Mouse (Mus musculus) heart, adult 2 months (tissue): ENCODE results near the gene Csnk2a1.

Experiments
- EP300 ChIP-seq: fragments of 200-500 bp; IDR thresholded peaks from 2 replicates; pipeline ENCODE4 v1.6.1; 2011; ENCODE audit warnings: low read depth, low read length, control low read depth; ENCODE audit not compliant: insufficient read depth
- POLR2A ChIP-seq: fragments of 200-500 bp; IDR thresholded peaks from 2 replicates; pipeline ENCODE4 v1.6.1; 2011; ENCODE audit warnings: mild to moderate bottlenecking, low read depth, low read length, control low read depth; ENCODE audit not compliant: insufficient read depth

- TF ChIP-seq EP300 (no peak), POLR2A (no peak)
Observed at GRCm38 (mm10) chr2:152321558-152321957, 94.9 kb downstream of the Csnk2a1 start.
